Mouse (Mus musculus) myocyte (in vitro differentiated cells): ENCODE data around the gene Vip.

Experiments used
- E2F4 ChIP-seq: IDR thresholded peaks from one replicate; pipeline ENCODE4 v1.6.1; 2011; ENCODE audit warnings: mild to moderate bottlenecking, control low read depth, moderate library complexity; ENCODE audit not compliant: insufficient read depth
- MAX ChIP-seq: IDR thresholded peaks from one replicate; pipeline ENCODE4 v1.6.1; 2011; ENCODE audit warnings: low read depth, mild to moderate bottlenecking, control low read depth
- MYOG ChIP-seq, 3 experiments: IDR thresholded peaks; one replicate each; pipeline ENCODE4 v1.6.1; 2011; ENCODE audit warnings: control low read depth in 2 of 3, low read depth in 2 of 3, mild to moderate bottlenecking in 2 of 3; ENCODE audit not compliant: insufficient read length in 2 of 3, control insufficient read depth in 1 of 3, insufficient read depth in 1 of 3
- POLR2A ChIP-seq: IDR thresholded peaks from one replicate; pipeline ENCODE4 v1.6.1; 2011; ENCODE audit warnings: low read depth, mild to moderate bottlenecking, control low read depth, moderate library complexity; ENCODE audit not compliant: insufficient read length
- POLR2AphosphoS2 ChIP-seq: IDR thresholded peaks from one replicate; pipeline ENCODE4 v1.6.1; 2011; ENCODE audit warnings: low read depth, control low read depth; ENCODE audit not compliant: insufficient read length
- TCF12 ChIP-seq: IDR thresholded peaks from one replicate; pipeline ENCODE4 v1.6.1; 2011; ENCODE audit warnings: mild to moderate bottlenecking, control low read depth; ENCODE audit not compliant: poor library complexity, insufficient read depth, severe bottlenecking
- USF1 ChIP-seq: IDR thresholded peaks from one replicate; pipeline ENCODE4 v1.6.1; 2011; ENCODE audit warnings: low read depth, mild to moderate bottlenecking, control low read depth, moderate library complexity

DNA sequence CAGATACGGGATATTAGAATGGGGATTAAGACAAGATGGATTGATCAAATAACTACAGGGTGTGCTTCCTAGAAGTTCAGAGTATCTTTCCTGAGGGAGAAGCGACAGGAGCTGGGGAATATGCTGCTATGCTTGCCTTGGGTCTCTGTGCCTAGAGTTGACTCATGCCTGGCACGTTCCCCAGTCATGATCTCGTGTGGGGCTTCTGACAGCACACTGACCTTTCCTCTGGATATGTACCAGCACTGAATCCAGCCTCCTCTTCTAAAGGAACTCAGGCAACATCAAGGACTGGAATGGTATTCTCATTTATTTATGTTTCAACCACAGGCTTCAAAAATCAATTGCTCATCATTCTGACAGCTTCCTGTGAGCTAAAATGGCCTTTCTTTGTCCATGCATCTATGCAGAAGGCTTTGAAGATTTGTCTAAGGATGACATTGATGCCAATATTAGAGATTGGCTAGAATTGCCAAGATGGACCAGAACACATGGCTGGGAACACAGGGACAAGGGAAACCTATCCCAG, 5.3 kb upstream of the Vip start:
- no peak for TF ChIP-seq POLR2A
- no peak for TF ChIP-seq TCF12
- TF ChIP-seq MAX, result no peak
- TF ChIP-seq MYOG (IDR thresholded peaks at IDR 0.05; ENCODE audit: control insufficient read depth in 1 of 3, insufficient read depth in 1 of 3, insufficient read length in 2 of 3, low read depth in 2 of 3), result no peak
- TF ChIP-seq POLR2AphosphoS2, result no peak
- TF ChIP-seq USF1, result no peak
- no peak for TF ChIP-seq E2F4
